Mouse (Mus musculus): Measurements from ENCODE around the gene Foxp1.

DNA sequence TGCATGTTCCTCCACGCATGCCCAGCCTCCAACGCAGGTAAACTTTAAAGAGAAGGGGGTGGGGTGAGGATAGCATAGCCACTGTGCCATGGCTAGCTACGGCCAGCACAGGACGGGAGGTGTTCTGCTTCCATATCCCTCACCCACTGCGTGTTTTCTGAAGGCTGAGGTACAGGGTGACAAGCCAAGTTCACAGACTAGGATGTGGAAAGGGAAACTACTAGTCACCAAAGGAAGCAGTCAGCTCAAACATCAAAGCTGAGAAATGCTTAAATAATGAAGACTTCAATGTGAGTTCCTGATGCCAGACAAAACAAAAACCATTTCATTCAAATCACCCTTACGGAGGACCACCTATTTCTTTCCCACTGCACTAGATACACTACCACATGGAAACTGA is 357.8 kb downstream of the Foxp1 start:
- TF ChIP-seq POLR2A (IDR thresholded peaks at IDR 0.05; ENCODE audit: control insufficient read depth, extremely low read depth, insufficient read depth, low read length, poor library complexity) (no peak), CTCF (IDR thresholded peaks at IDR 0.05; ENCODE audit: borderline replicate concordance, control insufficient read depth, extremely low read depth, insufficient read depth, low read length, poor library complexity) (no peak)
